19 mouse cellular contexts compared by ENCODE assay signal in the genomic region with DNA sequence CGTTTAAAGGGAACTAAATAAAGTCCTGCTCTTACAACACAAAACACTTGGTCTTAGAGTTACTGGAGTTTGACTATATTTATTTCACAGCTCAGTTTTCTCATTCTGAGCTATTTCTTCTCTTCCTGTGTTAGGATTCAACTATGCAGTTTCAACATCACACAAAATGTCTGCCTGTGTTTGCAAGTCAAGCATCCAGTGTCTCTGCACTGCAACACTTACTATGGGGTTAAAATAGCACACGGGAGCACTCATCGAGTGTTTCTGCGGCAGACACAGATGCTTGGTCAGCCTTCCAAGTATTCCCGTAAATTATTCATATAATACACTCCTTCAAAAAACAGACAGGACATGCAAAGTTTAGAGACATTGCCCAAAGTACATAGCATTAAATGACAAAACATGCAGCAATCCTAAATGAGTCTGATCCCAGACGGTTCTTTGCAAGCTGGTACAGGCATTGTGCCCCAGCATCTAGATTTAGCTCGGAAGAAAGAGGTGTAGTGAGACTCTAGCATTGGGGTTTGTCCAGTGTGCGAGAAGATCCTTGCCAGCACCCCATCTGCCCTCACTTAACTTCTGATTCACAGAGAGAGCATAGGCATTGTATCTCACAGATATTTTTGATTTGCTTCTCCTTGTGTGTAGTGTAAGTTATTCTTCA.
"Had no signal": no experiment of that assay in that cellular context is flagged by ENCODE, and none has a peak within 500 bp of the region (broad histone marks: within the 10 kb centered on the region; RNA-seq: fewer than 3 reads in every experiment).

No protein-coding gene starts in this region.

- H3K27ac ChIP-seq: liver, embryonic 14.5 days; lung, embryonic 15.5 days; midbrain, embryonic 10.5 days; midbrain, embryonic 12.5 days; neural tube, embryonic 13.5 days; neural tube, embryonic 15.5 days had no signal

- ATAC-seq: midbrain, embryonic 16.5 days had no signal

- H3K27me3 ChIP-seq: lung, embryonic 15.5 days; midbrain, embryonic 12.5 days; neural tube, embryonic 13.5 days; neural tube, embryonic 15.5 days had no signal

- H3K4me3 ChIP-seq: lung, embryonic 15.5 days; midbrain, embryonic 10.5 days; midbrain, embryonic 12.5 days; myocyte; neural tube, embryonic 13.5 days; neural tube, embryonic 15.5 days had no signal

- H3K4me2 ChIP-seq: lung, embryonic 15.5 days; midbrain, embryonic 12.5 days; neural tube, embryonic 13.5 days; neural tube, embryonic 15.5 days had no signal

- H3K9me3 ChIP-seq: lung, embryonic 15.5 days; midbrain, embryonic 10.5 days; midbrain, embryonic 12.5 days; neural tube, embryonic 13.5 days; neural tube, embryonic 15.5 days had no signal

- H3K36me3 ChIP-seq: lung, embryonic 15.5 days; midbrain, embryonic 10.5 days; midbrain, embryonic 12.5 days; neural tube, embryonic 13.5 days; neural tube, embryonic 15.5 days had no signal

- DNase-seq: lung, adult 18-20 months; lung, postnatal 10 days; lung, postnatal 4 days; midbrain, embryonic 14.5 days; retina, postnatal 1 day; right cerebral cortex, adult 18-20 months; right cerebral cortex, postnatal 25 days; right cerebral cortex, postnatal 4 days; spleen, adult 18-20 months; thymus, postnatal 14 days; thymus, postnatal 36 days had no signal

- H3K4me1 ChIP-seq: lung, embryonic 15.5 days; midbrain, embryonic 10.5 days; midbrain, embryonic 12.5 days; neural tube, embryonic 13.5 days; neural tube, embryonic 15.5 days had no signal

- H3K9ac ChIP-seq: liver, embryonic 14.5 days; lung, embryonic 15.5 days; midbrain, embryonic 12.5 days; neural tube, embryonic 13.5 days; neural tube, embryonic 15.5 days had no signal
